Mouse (Mus musculus) right cerebral cortex, postnatal 36 days (tissue): ENCODE results near the gene Fem1a.

Experiments
- DNase-seq, 2 experiments: peaks; one replicate each; pipeline ENCODE4 v3.0.0; 2022; ENCODE audit warnings: low spot score in 2 of 2, mixed read lengths in 1 of 2

The Fem1a gene

DNA sequence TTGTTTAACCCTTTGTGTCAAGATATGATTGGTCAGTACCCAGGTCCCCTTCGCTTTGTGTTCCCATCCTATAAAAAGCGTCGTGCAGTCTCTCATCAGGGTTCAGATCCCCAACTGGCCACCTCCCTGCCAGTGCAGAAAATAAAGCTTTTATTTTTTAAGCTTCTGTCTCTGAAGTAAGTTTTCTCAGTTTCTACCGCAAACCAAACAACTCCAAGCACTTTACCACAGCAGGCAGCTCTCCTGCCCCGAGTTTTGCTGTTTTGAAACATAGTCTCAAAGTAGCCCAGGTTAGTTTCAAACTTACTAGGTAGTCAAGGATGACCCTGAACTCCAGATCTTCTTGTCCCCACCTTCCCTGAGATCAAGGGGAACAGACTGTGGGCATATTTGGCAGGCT, 21.7 kb downstream of the Fem1a start:
- no peak for DNase-seq

- DNase-seq: no peak
These were observed 23.0 kb downstream of the Fem1a start for GRCm38 (mm10) chr17:56279481-56280155.

- DNase-seq: no peak
These were observed 24.6 kb downstream of the Fem1a start for GRCm38 (mm10) chr17:56281193-56281592.

- no peak for DNase-seq
These were observed 26.2 kb downstream of the Fem1a start for GRCm38 (mm10) chr17:56282802-56283201.

DNA sequence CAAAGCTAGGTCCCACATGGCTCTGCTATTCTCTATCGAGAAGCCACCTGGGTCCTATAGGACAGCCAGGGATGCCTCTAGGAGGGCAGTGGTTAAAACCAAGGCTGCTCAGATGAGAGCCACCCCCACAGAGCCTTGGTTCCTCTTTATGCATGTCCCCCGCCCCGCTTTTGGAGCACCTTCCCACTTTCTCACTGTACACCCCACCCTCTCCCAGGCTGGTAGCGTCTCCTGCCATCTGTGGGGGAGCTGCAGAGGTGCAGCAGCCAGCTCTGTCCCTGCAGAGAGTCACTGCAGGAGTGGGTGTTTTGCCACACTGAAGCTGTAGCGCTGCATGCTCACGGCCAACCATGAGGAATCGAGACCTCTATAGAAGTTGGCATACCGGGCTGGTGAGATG, 26.7 kb downstream of the Fem1a start:
- DNase-seq: peak; percentile 51 to 78

- no peak for DNase-seq
These were observed 29.4 kb downstream of the Fem1a start for GRCm38 (mm10) chr17:56285995-56286394.

DNA sequence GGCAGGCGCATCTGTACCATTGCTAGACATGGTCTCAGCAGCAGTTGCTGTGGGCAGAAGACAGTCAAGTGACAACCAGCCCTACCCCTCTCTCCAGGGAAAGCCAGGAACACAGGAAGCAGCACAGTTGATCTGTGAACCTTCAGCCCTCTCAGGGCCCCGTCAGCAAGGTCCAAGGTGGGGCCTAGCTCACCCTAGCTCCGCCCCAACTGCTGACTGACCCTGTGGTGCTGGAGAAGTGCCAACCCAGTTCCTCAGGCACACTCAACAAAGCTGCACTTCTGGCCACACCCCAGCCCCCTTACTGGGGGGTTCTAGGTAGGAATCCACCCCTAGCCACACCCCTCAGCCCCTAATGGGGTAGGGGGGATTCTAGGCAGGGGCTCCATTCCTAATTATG, 31.2 kb downstream of the Fem1a start:
- DNase-seq: no peak

DNA sequence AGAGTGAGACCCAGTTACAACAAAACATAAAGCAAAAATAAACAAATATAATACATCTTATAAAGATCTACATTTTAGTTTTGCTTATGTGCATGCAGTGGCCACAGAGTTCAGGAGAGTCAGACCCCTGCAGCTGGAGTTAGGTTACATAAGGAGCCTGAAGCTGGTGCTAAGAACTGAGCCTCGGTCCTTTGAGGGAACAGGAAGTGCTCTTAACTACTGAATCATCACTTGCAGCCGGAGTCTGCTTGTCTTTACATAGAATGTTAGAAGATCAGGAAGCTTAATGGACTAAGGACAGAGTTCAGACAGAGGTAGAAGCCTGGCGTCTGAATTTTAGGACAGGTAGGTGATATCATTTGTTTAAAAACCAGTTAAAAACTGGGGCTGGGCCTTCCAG, 32.3 kb downstream of the Fem1a start:
- no peak for DNase-seq

DNA sequence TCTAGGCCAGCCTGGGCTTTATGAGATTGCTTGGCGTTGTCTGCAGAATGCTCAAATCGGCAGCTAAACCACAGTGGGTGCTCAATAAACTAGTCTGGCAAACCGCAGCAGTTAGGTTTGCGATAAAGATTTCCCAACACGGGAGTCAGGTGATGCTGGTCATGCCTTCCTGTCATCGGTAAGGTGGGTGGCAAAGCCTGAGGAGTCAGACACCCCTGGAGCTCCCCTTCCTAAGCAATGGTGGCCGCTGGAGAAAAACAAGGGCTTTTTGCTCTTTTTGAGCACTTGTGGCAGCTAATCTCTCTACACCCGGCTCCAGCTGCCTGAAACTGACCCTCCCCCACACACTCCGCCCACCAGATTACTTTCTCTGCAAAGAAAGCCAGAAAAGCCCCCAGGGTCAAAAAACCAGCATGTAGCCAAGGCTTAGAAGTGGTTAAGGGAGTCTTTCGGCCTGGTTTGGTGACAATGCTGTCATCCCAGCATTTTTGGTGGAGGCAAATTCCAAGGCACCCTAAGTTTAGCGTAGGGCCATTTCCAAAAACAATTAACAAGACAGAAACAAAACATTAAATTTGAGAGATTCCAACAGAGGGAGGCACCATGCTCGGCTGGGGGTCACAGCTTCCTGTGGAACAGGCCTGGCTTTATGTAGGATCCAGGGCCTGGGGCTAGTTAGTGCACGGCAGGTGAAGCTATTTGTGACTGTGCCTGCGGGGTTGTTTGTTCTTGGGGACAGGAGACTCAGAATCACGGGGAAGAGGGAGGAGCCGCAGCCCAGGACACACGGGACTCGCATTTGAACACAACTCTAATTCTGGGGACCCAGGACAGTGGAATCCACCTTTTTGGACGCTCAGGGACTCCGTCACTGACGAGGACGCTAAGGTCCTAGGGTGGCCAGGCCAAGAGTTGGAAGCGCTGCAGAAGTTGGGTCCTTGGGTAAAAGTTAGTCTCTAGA, 33.0 kb downstream of the Fem1a start:
- no peak for DNase-seq

GRCm38 (mm10) chr17:56290388-56291170, 34.0 kb downstream of the Fem1a start:
- peak in 1 of 2 experiments; percentile 58 for DNase-seq

- peak in 1 of 2 experiments; percentile 38 for DNase-seq
These were observed 34.5 kb downstream of the Fem1a start for GRCm38 (mm10) chr17:56291171-56291511.

DNA sequence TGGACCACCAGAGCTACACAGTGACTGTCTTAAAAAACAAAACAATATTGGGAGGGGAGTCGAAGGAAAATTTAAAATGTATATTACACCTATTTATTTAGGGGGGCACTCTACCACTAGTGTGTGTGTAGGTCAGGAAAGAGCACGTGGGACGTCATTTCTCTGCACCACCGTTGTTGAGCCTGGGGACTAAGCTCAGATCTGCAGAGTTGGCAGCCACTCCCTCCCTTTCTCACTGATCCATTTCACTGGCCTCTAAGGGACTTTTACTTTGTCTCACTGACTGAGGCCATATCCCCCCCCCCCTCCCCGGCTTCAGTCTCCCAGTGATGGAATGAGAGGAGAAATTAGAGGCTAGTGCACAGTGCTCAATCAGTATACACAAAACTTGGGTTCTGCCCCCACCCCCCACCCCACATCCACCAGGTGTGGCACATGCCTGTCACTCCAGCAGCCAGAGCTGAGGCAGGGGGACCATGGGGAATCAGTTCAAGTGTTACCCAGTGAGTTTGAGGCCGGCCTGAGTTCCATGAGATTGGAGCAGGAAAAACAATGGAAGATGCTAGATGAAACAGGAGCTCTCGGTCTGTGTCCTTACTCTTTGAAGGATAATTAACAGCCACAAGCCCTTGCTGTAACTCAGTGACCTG, 35.3 kb downstream of the Fem1a start:
- no peak for DNase-seq

DNA sequence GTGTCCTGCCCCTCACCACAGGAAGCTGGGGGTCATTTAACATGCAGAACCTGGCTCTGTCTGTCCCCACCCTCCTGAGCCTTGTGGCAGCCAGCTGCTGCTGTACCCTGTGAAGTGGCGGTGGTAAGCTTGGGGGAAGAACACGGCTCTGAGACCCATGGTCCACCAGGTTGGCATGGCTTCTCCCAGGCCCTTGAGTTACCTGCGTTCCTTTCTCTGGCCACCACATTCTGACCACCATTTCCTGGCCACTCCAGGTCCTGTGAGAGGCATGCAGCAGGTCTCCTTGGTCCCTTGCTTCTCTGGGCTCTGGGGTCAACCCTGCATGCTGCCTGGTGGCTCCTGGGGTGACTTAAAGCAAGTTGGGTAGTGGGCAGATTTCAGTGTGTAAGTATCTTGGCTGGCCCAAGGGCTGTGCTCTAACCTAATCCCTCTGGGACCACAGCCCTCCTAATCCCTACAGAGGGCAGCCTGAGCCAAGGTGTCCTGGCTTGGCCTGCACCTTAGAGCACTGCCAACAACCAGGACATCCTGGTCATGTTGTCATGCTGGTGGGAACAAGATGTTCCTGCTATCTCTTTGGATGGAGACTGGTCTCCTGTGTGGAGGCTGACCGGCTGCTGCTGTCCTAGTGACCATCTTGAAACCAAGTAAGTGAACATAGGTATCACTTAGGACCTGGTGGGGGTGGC, 36.1 kb downstream of the Fem1a start, which contains the start of gene Plin3:
TSS of gene Plin3 (minus strand) at position 343 of the 692 bp plus-strand sequence.
- DNase-seq: no peak

DNA sequence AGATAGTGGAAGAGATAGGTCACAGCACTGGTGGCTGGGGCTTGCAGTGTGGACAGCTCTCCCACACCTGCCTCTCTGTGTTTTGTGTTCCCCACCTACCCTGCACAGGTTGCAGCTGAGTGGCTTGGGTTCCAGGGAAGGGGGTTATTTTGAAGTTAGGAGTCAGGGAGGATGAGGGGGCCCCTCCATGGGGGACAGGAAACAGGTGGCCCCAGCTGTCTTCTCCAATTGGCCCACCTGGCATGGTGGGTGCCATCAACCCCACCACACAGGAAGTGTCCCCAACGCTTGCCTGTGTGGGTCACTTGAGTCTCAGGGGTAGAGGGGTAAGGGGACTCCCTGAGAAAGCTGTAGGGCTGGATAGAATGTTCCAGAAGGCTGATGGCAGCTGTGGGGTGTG, 36.7 kb downstream of the Fem1a start:
- DNase-seq: no peak

GRCm38 (mm10) chr17:56294241-56294640, 37.6 kb downstream of the Fem1a start:
- DNase-seq: no peak

- DNase-seq: no peak
These were observed 39.6 kb downstream of the Fem1a start for GRCm38 (mm10) chr17:56296201-56296600.

DNA sequence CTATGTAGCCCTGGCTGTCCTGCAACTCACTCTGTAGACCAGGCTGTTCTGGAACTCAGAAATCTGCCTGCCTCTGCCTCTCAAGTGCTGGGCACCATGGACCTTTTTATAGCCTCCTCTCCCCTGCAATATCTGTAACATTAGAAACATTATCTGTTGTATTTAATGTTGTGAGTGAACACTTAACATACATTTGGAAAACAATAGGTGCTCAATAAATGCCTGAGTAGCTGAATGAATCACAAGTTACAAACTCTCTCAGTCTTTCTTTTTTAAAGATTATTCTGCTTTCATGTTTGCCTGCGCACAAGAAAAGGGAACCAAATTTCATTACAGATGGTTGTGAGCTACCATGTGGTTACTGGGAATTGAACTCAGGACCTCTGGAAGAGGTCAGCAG, 41.6 kb downstream of the Fem1a start:
- DNase-seq: no peak

- no peak for DNase-seq
These were observed 43.6 kb downstream of the Fem1a start, which contains the start of gene Arrdc5 for GRCm38 (mm10) chr17:56300186-56300585. TSS of gene Arrdc5 (minus strand) at chr17:56300286.

DNA sequence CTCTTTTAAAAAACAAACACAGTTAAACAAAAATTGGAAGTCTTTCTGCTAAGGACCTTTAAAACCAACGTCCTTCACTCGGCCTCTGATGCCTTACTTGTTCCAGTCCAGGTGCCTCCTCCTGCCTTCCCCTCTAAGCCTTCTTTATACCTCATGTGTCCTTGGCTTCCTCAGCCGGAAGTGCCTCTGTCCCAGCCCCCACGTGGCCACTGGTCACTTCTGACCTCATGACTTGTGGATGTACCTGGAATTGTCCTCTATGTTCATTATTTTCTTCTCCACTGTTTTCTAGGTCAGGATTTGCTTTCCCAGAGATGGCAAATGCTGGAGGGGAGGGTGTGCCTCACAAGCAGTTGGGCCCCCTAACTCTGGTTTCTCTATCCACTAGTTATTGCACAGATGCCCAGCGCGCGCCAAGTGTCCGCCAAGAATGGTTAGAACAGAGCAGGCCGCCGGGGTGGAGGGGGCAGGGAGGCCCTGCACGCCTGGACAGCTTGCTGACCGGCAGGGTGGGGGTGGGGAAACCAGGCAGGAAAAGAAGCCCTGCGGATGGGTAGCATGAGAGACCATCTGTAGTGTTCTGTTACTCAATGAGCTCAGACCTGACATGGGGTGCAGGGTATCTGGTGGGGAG, 45.9 kb downstream of the Fem1a start:
- no peak for DNase-seq

DNA sequence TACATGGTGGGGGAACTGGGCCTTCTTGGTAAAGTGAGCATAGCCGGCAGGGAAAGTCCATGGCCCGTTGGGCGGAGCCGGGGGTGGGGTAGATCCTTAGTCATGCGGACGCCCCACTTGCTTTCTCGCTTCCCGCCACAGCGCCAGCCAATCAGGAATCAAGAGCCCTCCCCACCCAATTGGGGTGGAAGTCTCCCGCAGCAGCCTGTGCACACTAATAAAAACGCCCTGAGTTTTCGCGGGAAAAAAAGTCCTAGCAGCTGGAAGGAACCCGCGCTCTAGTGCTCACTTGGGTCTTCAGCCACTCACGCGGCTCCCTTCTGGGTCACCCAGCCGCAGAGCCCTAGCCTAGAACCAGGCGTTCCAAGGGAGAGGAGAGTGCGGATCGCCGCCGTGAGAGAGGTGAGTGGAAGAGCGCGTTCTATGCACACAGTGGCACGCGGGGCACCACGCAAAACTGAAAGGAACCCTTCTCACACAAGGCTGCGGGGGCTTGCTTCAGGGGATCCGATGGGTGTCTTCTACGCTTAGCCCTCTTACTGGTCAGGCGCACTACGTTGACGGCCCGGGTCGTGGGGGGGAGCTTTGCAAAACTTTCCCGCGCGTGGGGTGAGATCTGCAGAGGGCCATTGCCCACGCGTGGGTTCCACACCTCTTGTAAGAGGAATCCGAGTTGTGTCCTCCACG, 46.7 kb downstream of the Fem1a start, which contains the start of gene Uhrf1:
TSS of gene Uhrf1 (plus strand) at position 162 of the 687 bp plus-strand sequence.
- no peak for DNase-seq
